Comparison of ENCODE assay signal across 20 mouse cellular contexts in genomic region chr17:78241238-78241637, GRCm38 (mm10). TPM values are rescaled to one million over a fixed set of nuclear protein-coding genes. Genes with fewer than 3 reads are reported as not detected.
DNase-seq lines count a peak whose midpoint lies in the region; ATAC-seq lines count a peak whose summit lies in the region.
"Had no signal": no experiment of that assay in that cellular context is flagged by ENCODE, and none has a peak within 500 bp of the region (broad histone marks: within the 10 kb centered on the region; RNA-seq: fewer than 3 reads in every experiment).

No protein-coding gene starts in this region.

- no peak for ATAC-seq in limb, embryonic 12.5 days (ENCODE audit: insufficient number of reproducible peaks, insufficient read depth, low FRiP score, low TSS enrichment, low read depth)
- ATAC-seq in intestine, embryonic 15.5 days, result peak; percentile 23; the same call in 1 of the 2 replicates
- ATAC-seq: forebrain, embryonic 15.5 days had no signal

- no peak overlapping the region for H3K9ac ChIP-seq in limb, embryonic 12.5 days (replicated peaks)
- H3K9ac ChIP-seq in intestine, embryonic 15.5 days, result no peak overlapping the region
- H3K9ac ChIP-seq: embryonic facial prominence, embryonic 12.5 days; forebrain, embryonic 15.5 days; heart, embryonic 15.5 days; hindbrain, embryonic 15.5 days had no signal

- WGBS in limb, embryonic 12.5 days, result 40% methylated on average over 7 of the region's 7 CpGs
- WGBS in limb, embryonic 10.5 days, result 38% methylated on average over 7 of the region's 7 CpGs
- 58% methylated on average over 7 of the region's 7 CpGs for WGBS in intestine, embryonic 15.5 days

- H3K27me3 ChIP-seq in limb, embryonic 12.5 days, result no peaks in the 10 kb centered on the region
- H3K27me3 ChIP-seq in limb, embryonic 10.5 days (ENCODE audit: low read depth, poor library complexity, severe bottlenecking), result no peaks in the 10 kb centered on the region
- H3K27me3 ChIP-seq in intestine, embryonic 15.5 days (replicated peaks), result no peaks in the 10 kb centered on the region
- H3K27me3 ChIP-seq: embryonic facial prominence, embryonic 12.5 days; forebrain, embryonic 15.5 days; heart, embryonic 15.5 days; hindbrain, embryonic 15.5 days had no signal

- H3K27ac ChIP-seq in limb, embryonic 12.5 days, result peak overlapping the region; percentile 53; the same call in 1 of the 2 replicates
- no peak overlapping the region for H3K27ac ChIP-seq in limb, embryonic 10.5 days
- H3K27ac ChIP-seq in intestine, embryonic 15.5 days, result no peak overlapping the region
- H3K27ac ChIP-seq: embryonic facial prominence, embryonic 12.5 days; forebrain, embryonic 15.5 days; heart, embryonic 15.5 days; hindbrain, embryonic 10.5 days; hindbrain, embryonic 15.5 days had no signal

- no peak for DNase-seq in limb, embryonic 10.5 days (ENCODE audit: low spot score)
- DNase-seq in 3T3-L1 (ENCODE audit: low read depth, low spot score), result peak; percentile 46
- peak; percentile 31 for DNase-seq in 416B (ENCODE audit: low read depth)
- DNase-seq in right cerebral cortex, postnatal 10 days (ENCODE audit: low spot score in 2 of 2), result no peak
- DNase-seq in lung, postnatal 25 days (ENCODE audit: low spot score), result no peak
- DNase-seq: adrenal gland, adult 2 months; adrenal gland, postnatal 25 days; cerebellum, adult 2 months; cerebellum, postnatal 10 days; gastrocnemius, postnatal 10 days; heart, adult 2 months; heart, postnatal 14 days had no signal

- peaks cover 11% of the 10 kb centered on the region for H3K36me3 ChIP-seq in limb, embryonic 12.5 days
- H3K36me3 ChIP-seq in limb, embryonic 10.5 days, result peaks cover 6% of the 10 kb centered on the region; the same call in 1 of the 2 replicates
- no peaks in the 10 kb centered on the region for H3K36me3 ChIP-seq in intestine, embryonic 15.5 days
- H3K36me3 ChIP-seq: forebrain, embryonic 15.5 days; heart, embryonic 15.5 days; hindbrain, embryonic 15.5 days had no signal

- peaks cover 38% of the 10 kb centered on the region for H3K4me1 ChIP-seq in limb, embryonic 12.5 days (replicated peaks)
- H3K4me1 ChIP-seq in limb, embryonic 10.5 days, result peaks cover 20% of the 10 kb centered on the region
- peaks cover 5% of the 10 kb centered on the region; the same call in 1 of the 2 replicates for H3K4me1 ChIP-seq in intestine, embryonic 15.5 days (replicated peaks)

- H3K4me3 ChIP-seq in limb, embryonic 12.5 days (replicated peaks), result no peak overlapping the region
- no peak overlapping the region for H3K4me3 ChIP-seq in limb, embryonic 10.5 days
- no peak overlapping the region for H3K4me3 ChIP-seq in intestine, embryonic 15.5 days (replicated peaks)
- H3K4me3 ChIP-seq: embryonic facial prominence, embryonic 12.5 days; forebrain, embryonic 15.5 days; heart, adult 2 months; heart, embryonic 15.5 days; hindbrain, embryonic 10.5 days; hindbrain, embryonic 15.5 days had no signal

- H3K4me2 ChIP-seq in limb, embryonic 12.5 days, result no peak overlapping the region
- no peak overlapping the region for H3K4me2 ChIP-seq in intestine, embryonic 15.5 days (replicated peaks)
- H3K4me2 ChIP-seq: embryonic facial prominence, embryonic 12.5 days; forebrain, embryonic 15.5 days; heart, embryonic 11.5 days; heart, embryonic 15.5 days; hindbrain, embryonic 15.5 days had no signal

- no peaks in the 10 kb centered on the region for H3K9me3 ChIP-seq in limb, embryonic 12.5 days
- H3K9me3 ChIP-seq in limb, embryonic 10.5 days (replicated peaks), result no peaks in the 10 kb centered on the region
- no peaks in the 10 kb centered on the region for H3K9me3 ChIP-seq in intestine, embryonic 15.5 days
- H3K9me3 ChIP-seq: embryonic facial prominence, embryonic 12.5 days; forebrain, embryonic 15.5 days; heart, embryonic 15.5 days; hindbrain, embryonic 10.5 days; hindbrain, embryonic 15.5 days had no signal

RNA-seq across cellular contexts. Expression of gene Crim1, which starts 41.2 kb away (rescaled TPM):
- 5.5 and 5.6 TPM in 2 replicates for polyA plus RNA-seq in limb, embryonic 12.5 days (2016; fragmentation: Nextera tagmentation; extraction: Ambion mirVana)
- 1.8 and 2.2 TPM in 2 replicates for polyA plus RNA-seq in limb, embryonic 10.5 days (2016; fragmentation: Nextera tagmentation; extraction: Ambion mirVana)
- 5.8 and 5.9 TPM in 2 replicates for polyA plus RNA-seq in intestine, embryonic 15.5 days (2015; fragmentation: Nextera tagmentation; extraction: Ambion mirVana)

Comparison
In these comparisons a context has a peak if more than half of its experiments do, and no peak if none do; other contexts are left out.
1. DNase-seq: peak in 3T3-L1 (single experiment) and 416B (single experiment); none in limb, embryonic 10.5 days (single experiment), right cerebral cortex, postnatal 10 days (0 of 2) and lung, postnatal 25 days (single experiment).